Mouse (Mus musculus): Measurements from ENCODE around the gene Cfhr1.

Cfhr1 gene

GRCm38 (mm10) chr1:139560024-139560423 is at the start of gene Cfhr1:
TSS of gene Cfhr1 (minus strand) at chr1:139560272.
- no peak for DNase-seq (ENCODE audit: low spot score)

- DNase-seq (ENCODE audit: low spot score), result no peak
Observed at GRCm38 (mm10) chr1:139551311-139551710, 8.8 kb downstream of the Cfhr1 start.

DNA sequence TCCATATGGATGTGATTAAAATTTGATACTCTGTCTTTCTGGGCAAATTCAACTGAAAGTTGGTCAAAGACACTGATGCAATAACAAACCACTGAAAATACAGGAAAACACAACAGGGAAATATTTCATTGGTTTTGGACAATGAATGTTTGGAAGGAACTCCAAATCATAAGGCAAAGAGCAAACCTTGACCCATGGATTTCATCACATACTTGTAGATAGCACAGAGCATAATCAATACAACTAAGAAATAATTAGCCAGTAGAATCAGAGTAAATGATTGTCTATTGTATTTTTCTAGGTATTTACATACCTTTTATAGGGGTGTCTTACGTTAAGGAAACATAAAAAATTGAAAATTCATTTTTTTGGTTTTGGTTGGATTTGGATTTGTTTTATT is 11.5 kb downstream of the Cfhr1 start:
- no peak for DNase-seq (ENCODE audit: low spot score)

GRCm38 (mm10) chr1:139514556-139514955 is 45.5 kb downstream of the Cfhr1 start:
- no peak for DNase-seq (ENCODE audit: low spot score)

DNA sequence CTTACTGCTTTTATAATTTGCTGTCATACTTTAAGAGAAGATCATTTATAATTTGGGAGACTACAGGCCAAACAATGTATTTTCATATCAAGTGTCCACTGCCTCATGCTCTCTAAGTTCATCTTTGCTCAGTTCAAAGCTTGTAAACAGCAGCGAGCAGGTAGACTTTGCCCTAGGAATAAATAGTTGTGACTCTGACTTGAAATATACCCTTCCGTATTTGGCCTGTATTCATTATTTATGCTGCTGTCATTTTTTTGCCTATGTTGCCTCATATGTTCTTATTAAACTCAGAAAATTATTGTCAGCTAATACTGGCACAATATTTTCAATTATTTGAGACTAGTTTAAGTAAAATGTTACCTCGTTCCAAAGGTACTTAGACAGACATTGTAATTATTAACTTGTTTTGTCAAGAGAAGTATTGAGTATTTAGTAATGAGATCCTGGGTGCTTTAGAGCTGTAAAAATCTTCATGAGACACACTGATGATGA is 58.8 kb downstream of the Cfhr1 start, which contains the start of gene F13b:
F13b (plus strand) TSS at position 445 of the 495 bp plus-strand sequence.
- no peak for DNase-seq (ENCODE audit: low spot score)

DNA sequence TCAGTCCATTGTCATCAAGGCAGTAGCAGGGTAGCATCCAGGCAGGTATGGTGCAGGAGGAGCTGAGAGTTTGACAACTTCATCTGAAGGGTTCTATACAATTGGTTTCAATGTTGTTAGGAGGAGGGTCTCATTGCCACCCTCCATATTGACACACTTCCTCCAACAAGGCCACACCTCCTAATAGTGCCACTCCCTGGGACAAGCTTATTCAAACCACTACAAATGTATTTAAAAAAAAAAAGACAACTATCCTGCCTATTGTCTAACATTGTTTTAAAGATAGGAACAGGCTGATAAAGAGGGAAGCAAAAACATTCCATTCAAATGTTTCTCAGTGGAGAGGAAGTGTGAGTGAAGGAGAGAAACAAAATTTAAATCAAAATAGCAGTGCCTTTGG is 60.3 kb downstream of the Cfhr1 start:
- no peak for DNase-seq (ENCODE audit: low spot score)
